Mouse (Mus musculus) heart, embryonic 12.5 days (tissue): ENCODE measurements around the gene Mrpl48. TPM values are rescaled to one million over a fixed set of nuclear protein-coding genes. Genes with fewer than 3 reads are reported as not detected.

Experiments
- polyA plus RNA-seq: library from polyadenylated mRNA; unstranded; fragments of >200 nt; fragmentation: Nextera tagmentation; extraction: Ambion mirVana; gene quantifications from 2 replicates; pipeline ENCODE4 v1.2.1, GENCODE M21; 2016

Gene Mrpl48
- polyA plus RNA-seq, 1 experiment from 2014 or later = 74.3 TPM

Other genes starting within 250 kb of the Mrpl48 start
- gene C2cd3, start 236.1 kb downstream of the Mrpl48 start, polyA plus RNA-seq = 20.0 and 20.1 TPM in 2 replicates
- gene Ppme1, start 236.0 kb downstream of the Mrpl48 start, polyA plus RNA-seq = 52.5 and 55.6 TPM in 2 replicates
- gene Ucp3, start 135.3 kb downstream of the Mrpl48 start, polyA plus RNA-seq = 0.10 and 0.20 TPM in 2 replicates
- 240 and 245 TPM in 2 replicates for gene Ucp2, start 115.0 kb downstream of the Mrpl48 start, polyA plus RNA-seq
- 0.10 and 0.28 TPM in 2 replicates for gene Dnajb13, start 93.3 kb downstream of the Mrpl48 start, polyA plus RNA-seq
- gene Coa4, start 71.2 kb downstream of the Mrpl48 start, polyA plus RNA-seq = 18.9 and 19.2 TPM in 2 replicates
- gene Rab6a, start 891 bp downstream of the Mrpl48 start, polyA plus RNA-seq = 122 and 124 TPM in 2 replicates
- 1.4 and 1.9 TPM in 2 replicates for gene Plekhb1, start 54.1 kb upstream of the Mrpl48 start, polyA plus RNA-seq
- 31.4 and 31.6 TPM in 2 replicates for gene Fam168a, start 98.3 kb upstream of the Mrpl48 start, polyA plus RNA-seq